Mouse (Mus musculus): ENCODE results near the gene Gm21974. TPM values are rescaled to one million over a fixed set of nuclear protein-coding genes. Genes with fewer than 3 reads are reported as not detected.
"Not testable (repeated sequence)": the region's sequence is repeated elsewhere in the genome, so short reads cannot be mapped to it uniquely, and the experiment has no call there.

Gene Gm21974
- not detected in 2 replicates for total RNA-seq (2021)
- long read RNA-seq, partial matches to known transcripts: 1 of 4 reads
- long read RNA-seq, other reads (novel, unspliced or antisense): 3 of 4 reads

DNA sequence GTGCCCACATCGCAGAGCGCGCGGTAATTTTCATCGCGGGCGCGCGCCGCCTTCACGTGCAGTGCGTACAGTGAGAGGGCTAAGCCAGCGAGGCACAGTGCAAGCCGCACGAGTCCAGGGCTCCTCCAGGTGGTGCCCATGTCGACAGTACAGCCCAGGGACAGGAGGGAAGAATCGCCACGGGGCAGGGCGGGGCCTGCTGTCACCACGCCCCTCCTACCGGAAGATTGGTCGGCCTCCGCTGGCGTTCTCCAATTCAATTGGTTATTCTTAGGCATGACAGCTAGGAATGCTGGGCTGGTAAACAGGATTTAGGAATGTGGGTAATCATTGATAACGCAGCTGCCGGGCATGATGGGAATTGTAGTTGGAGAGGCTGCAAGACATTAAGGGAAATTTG is at the start of gene Gm21974, which contains the start of gene Vkorc1:
Gene Gm21974 (minus strand): TSS at position 13 of the 400 bp plus-strand sequence.
Gene Vkorc1 (minus strand): TSS at position 176 of the 400 bp plus-strand sequence.
- peak; percentile 94 for DNase-seq

DNA sequence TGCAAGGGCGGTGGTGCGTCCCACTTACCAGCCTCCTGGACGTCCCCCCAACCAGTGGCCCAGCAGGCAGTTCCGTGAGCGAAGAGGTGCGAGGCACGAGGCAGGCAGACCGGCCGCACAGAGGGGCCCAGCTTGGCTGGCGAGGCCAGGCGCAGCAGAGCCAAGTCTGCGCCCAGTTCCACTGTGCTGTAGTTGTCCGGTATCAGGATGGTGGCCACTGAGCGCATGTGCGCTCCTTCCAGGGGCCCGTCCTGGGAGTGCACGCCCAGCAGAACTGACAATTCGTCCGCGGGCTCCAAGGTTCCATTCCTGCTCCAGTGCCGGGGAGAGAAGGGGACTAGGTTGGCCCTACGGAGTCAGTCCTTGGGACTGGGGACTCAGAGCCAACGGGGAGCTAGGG is 49.4 kb upstream of the Gm21974 start:
- DNase-seq: peak; percentile 31

DNA sequence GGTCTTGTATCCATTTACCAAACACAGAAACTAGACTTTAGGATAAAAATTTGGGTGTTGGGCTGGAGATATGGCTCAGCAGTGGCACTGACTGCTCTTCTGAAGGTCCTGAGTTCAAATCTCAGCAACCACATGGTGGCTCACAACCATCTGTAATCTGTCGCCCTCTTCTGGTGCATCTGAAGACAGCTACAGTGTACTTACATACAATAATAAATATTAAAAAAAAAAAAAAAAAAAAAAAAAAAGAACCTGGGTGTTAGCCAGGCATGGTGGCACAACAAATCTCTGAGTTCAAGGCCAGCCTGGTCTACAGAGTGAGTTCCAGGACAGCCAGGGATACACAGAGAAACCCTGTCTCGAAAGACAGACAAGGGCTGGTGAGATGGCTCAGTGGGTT is 46.8 kb upstream of the Gm21974 start:
- DNase-seq: not testable (repeated sequence)

DNA sequence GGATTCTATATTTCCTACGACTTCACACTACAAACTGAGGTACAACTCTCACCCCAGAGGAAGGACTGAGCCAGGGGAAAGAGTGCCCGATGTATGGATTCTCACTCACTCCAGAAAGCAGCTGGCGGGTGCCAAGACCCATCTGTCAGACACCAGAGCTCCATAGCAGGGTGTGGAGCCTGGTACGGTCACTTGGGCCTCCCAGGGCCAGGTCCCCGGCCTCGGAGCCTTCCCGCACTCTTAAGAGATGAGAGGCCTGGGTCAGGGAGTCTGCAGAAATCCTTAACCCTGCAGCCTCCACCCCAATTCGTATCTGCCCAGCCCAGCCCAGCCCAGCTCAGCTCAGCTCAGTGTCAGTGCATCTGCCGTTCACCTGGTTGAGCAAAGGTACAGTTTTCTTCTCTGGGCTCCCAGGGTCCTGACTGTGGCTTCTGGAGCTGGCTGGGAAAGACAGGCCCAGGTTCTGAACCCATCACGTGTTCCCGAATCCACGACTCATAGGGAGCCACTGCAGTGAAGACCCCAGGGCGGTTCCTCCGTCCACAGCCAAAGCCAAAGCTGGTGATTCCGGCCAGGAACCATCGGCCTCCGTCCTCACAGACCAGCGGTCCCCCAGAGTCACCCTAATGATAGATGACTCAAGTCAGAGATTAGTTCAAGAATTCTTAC is 41.1 kb upstream of the Gm21974 start:
- no peak for DNase-seq

DNA sequence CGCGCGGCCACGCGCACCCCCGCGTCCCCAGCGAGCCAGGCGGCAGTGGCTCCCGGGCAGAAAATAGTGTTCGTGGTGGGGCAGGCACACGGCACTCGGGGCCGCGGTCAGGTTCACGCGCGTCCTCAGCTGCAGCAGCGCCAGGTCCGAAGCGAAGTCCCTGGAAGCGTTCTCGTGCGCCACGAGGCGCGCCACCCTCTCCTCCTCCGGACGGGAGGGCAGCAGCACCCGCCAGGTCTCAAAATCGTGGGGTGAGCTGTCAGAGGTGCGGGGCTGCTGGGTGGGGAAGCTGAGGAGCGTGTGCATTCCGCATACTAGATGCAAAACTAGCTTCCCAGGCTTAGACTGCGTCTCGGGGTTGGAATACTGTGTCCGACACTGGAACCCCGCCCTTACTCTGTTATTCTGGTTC is 40.5 kb upstream of the Gm21974 start:
- no peak for DNase-seq

DNA sequence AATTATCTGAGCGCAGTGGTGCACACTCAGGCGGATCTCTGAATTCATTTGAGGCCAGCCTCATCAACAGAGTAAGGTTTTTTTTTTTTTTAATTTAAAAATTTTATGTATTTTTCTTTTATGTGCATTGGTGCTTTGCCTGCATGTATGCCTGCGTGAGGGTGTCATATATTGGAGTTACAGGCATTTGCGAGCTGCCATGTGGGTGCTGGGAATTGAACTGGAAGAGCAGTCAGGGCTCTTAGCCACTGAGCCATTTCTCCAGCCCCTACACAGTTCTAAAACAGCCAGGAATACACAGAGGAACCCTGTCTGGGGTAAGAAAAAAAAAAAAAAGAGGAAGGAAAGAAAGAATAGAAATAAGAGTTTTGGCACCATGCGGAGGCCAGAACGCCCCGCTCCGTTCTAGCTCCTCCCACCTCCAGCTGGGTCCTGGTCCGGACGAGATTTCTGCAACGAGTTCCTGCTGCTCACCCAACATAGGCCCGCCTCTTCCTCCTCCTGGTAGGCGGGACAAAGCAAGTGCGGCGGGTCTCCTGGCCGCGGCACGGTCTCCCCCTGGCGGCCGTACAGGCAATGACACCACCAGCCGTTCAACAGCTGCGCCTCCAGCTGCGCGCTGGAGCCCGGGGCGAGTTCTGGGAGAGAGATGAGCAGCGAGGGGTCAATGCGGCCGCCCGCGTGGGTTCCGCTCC is 39.9 kb upstream of the Gm21974 start:
- DNase-seq: peak; percentile 94

DNA sequence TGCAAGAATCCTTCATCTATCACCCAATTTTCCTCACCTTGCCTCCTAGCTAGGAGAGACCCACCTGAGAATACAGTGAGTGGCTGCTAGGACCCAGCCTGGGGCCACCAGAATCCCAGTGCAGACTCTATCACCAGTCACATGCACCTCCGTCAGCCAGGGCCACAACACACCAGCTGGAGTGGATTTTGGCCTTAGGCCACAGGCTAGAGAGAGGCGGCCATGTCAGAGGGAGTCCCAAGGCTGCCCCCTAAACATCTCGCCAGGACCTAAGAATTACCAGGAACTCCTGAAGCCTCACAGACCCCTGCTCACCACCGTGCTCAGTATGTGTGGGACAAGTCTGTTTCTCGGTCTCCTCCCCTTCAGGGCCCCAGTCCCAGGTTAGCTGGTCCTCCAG is 38.8 kb upstream of the Gm21974 start:
- DNase-seq: no peak

DNA sequence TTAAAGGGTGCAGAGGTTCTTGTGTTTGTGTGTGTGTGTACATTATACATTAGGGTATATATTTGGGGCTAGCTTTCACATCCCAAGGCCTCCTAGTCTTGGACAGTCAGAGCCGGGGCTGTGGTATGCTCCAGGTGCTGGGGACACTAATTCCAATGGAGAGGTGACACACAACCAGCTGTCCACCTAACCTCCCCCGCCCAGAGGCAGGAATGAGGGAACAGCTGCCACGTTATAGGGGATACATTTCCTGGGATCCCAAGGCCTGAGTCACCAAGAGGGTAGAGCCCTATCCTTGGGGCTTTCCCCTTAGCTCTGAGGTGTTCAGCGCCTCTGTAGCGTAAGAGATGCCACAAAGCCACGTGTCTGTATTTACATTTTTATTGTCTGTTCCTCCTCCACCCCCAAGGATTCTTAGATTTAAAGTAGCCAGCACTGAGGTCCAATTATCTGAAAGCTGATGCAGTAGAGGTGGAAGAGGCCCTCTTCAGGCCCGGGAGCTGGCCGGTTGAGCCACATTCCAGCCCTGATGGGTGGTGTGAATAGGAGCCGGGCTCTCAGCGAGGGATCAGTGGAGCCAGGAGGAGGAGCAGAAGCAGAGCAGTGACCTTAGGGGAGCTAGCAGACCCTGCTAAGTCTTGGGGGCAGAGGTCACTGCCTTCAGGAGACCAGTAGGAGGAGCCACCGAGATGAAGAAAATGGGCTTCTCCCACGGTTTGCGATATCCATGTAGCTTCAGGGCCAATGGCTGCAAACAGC is 37.2 kb upstream of the Gm21974 start:
- no peak for DNase-seq

DNA sequence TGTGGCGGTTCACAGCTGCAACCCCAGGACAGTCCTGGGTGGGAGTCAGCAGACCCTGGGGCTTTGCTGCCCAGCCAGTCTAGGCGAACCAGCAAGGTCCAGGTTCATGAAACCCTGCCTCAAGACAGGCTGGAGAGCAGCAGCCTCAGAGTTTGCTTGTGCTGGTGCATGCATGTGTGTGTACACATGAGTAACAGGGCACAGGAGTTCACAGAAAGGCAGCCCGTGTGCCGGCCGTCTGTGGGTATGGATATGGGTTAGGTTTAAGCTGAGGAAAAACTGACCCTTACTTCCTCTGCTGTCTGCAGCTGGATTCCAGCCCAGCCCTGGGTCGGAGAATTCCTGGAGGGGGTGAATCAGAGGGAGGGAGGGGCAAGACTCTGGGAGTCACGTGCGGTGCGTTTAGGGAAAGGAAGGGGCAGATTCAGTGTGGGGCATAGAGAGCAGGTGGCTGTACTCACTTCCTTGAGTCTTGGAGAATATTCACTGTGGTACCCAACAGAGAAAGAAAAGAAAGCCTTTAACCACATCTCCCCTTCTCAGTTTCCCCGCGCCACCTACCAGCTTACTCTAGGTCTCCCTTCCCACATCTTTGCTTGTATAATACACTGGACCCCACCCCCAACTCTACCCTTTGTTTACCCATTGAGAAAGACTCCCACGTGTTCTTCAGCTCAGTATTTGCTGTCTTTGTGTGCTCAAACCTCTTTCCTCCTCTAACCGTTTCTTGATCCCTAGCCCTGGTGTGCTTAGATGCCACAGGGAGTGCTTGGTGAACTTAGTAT is 36.3 kb upstream of the Gm21974 start:
- DNase-seq: peak; percentile 67

DNA sequence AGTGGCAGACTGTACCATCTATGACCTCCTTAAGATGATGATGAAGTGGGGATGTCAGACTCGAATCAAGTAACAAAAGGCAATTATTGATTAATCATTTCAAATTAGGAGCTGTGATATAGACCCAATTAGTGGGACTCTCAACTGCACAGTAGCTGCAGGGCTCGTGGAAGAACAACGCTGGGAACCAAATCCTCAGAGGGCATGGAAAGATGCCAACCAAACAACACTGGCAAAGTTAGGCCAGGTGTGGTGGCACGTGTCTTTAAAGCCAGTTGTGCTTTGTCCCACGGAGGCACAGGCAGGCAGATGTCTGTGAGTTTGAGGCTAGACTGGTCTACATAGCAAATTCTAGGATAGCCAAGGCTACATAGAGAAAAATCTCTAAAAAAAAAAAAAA is 35.4 kb upstream of the Gm21974 start:
- no peak for DNase-seq

DNA sequence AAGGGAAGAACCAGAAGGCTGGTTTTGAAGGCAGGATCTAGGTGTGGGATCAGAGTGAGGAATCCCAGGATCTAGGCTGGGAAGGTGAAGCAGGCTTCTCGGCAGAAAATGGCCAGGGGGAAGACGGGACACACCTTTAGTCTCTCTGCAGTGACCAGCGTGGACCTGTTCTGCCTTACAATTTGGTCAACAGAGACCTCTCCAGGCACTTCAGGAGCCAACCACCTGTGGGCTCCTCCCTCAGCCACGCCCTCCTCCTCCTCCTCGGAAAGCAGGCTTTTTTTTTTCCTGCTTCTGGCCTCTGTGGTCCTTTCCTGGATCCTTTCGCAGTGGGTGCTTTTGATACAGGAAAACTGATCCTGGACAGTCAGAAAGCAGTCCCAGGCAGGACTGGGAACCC is 34.7 kb upstream of the Gm21974 start, which contains the start of gene Prss8:
Gene Prss8 (minus strand): TSS at position 182 of the 400 bp plus-strand sequence.
- DNase-seq: no peak

DNA sequence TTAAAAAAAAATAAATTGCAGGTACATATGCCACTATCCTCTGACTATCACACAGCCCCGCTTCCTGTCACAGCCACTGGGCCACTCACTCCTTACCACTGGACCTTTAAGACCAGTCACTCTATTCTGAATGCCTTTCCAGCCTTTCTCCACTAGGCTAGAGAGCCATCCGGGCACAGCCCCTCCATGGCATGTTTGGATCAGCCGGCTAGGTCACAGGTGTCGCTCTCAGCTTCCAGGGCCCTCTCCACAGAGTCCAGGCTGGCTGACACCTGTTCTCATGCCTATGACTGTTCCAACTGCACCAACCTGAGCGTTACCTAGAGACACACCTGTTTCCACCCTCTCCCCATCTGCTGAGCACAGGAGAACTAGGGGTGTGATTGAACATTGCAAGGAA is 33.3 kb upstream of the Gm21974 start:
- no peak for DNase-seq

DNA sequence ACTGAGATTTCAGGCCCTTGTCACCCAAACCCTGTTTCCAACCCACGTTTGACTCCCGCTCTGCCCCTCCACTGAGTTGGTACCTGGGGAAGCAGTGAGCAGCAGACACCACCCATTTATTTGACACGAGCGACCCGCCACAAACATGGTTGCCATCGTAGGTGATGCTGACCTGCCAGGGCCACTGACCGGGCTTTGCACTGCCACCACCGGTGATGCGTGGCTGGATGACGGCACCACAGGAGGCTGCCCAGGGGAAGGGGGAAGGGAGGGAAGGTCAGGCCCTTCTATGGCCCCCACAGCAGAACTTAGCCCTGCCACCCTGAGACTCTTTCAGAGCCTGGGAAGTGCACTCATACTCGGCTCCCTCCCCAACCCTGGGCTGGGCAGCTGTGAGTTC is 32.5 kb upstream of the Gm21974 start:
- DNase-seq: no peak

DNA sequence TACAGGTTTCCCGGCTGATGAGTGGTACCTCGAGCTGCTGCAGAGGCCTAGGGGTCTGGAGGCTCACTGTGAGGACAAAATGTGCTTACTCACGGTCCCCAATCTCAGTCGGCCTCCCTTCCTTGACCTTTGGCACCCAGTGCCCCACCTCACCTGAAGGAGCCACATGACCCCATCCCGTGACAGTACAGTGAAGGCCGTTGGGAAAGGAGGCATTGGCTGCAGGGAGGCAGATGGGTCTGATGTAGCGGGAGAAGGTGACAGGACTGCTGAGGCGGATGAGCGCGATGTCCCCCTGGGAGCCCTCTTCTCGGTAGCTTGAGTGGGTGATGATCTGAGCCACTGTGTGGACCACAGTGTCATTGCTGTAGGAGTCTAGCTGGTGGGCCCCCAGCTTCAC is 31.6 kb upstream of the Gm21974 start:
- DNase-seq: no peak

DNA sequence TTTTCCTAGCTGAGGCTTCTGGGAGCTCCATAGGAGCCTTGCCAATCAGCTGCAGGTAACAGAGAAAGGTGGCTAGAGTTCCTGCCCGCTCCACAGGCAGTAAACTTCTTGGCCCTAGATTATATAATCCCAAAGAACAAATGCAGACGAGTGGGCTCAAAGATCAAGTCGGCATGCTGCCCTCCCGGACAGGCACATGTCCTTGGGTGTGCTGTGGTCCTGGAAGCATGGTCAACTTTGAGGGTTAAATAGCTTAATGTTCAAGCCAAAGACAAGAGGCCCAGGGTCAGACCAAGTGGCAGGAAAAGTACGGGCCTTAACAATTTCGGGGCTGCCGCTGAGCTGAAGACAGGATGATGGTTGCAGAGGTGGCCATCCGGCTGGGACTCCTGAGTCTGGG is 30.8 kb upstream of the Gm21974 start:
- DNase-seq: no peak

DNA sequence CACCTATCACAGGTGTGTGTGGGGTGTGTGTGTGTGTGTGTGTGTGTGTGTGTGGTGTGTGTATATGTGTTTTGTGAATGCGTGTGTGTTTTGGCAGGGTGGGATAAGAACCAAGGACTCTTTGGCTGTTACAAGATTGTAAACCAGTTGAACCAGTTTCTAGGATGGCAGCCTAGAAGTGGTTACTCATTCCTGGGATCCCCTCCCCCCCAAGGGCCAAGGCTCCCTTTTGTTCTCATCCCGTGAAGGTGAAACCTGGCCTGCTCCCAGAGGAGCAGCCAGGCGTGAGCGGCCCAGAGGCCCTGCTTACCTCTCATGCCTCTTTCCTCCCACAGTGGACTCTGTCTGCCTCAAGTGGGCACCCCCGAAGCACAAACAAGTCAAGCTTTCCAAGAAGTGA is 30.0 kb upstream of the Gm21974 start:
- DNase-seq: no peak

DNA sequence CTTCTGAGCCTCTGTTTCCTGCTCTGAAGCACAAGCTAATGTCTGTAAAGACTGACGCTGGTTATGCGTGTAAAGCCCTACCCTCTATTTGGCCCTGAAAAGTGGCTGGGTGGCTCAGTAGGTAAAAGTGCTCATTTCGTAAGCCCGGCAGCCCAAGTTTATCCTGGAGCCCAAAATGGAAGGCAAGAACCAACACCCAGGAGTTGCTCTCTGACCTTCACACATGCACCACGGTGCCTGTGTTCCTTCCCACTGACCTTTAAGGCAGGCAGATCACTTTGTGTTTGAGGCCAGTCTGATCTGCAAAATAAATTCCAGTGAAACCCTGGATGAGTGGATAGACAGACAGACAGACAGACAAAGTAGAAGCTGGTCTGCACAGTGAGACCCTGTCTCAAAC is 28.5 kb upstream of the Gm21974 start:
- no peak for DNase-seq

DNA sequence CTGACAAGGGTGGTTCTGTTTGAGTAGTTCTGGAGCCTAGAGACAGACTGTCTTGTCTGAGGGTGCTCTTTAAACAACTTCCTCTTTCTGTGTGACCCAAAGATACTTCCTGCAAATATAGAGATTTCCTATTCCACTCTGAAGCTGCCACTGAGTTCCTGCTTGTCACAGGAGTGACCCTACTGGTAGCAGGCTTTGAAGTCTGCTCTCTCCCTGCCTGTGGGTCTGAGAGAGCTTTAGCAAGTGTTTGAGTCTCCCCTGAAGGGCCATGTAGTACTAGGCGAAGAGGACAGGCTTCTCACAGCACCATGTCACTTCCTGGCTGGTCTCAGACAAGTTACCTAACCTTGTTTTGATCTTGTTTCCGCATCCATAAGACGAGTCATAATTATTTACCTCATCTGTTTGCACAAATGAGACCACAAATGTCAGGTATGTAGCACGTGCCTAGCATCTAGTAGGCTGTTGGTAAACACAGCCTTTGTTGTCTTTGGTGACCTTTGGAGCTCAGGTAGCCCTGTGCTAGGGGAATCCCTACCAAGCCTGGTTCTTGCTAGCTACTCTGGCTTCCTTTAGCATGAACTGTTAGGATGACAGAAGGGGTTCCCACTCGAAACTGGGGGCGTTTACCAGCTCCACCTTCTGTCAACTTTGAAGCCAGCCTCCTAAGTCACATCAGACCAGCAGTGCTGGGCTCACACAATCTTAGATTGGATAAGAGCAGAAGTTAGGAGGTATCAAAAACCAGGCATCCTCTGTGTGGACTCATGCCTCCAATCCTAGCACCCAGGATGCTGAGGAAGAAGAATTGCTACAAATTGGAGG is 27.4 kb upstream of the Gm21974 start:
- no peak for DNase-seq

DNA sequence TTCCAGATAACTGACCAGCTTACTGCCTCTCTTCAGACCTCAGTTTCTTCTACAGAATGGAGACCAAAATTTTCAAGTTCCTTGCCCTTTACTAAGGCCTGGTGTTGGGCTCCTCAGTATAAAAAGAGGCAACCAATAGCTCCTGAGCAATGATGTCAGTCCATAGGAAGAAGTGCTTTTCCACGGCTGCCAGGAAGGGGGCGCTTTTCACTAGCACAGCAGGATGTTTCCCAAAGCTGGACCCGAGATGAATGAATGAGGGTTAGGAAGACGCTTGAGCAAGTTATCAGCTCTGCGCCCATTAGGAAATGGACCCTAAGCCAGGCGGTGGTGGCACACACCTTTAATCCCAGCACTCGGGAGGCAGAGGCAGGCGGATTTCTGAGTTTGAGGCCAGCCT is 26.3 kb upstream of the Gm21974 start:
- DNase-seq: no peak

DNA sequence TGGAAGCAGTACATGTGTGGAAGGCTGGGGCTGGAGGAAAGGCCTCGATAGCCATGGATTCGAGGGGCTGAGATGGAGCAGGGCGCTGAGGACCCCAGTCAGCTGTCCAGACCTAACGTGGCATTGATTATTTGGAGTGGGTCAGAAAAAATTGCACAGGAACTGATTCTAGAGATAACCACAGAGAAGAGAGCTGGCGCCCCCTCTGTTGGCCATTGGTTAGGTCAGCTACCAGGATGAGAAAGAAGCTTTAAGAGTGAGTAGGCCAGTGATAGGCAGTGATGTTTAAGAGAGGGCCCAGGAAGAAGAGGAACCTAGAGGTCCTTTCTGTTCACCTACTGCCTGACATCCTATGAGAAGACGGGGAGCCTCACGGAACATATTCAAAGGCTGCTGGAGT is 24.0 kb upstream of the Gm21974 start:
- DNase-seq: no peak

DNA sequence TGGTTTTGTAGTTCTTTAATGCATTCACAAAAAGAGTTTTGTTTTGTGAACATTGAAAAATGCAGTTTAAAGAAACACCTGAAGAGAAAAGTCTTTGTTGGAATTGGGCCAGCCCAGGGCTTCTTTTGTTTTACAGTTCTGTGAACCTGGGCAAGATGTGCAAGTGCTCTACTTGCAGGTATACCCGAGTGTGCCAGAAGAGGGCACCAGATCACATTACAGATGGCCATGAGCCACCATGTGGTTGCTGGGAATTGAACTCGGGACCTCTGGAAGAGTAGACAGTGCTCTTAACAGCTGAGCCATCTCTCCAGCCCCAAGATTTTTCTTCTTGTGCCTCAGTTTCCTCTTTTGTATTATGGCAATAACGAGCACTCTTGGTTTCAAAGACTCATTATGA is 22.9 kb upstream of the Gm21974 start:
- DNase-seq: peak; percentile 49
